Mouse (Mus musculus): ENCODE measurements at regions not wholly inside any gene's neighbourhood (a gene's known extent, or its start where the extent isn't known, plus 50 kb on each side); places are given as distances from the start of the nearest gene placed in this dataset.

DNA sequence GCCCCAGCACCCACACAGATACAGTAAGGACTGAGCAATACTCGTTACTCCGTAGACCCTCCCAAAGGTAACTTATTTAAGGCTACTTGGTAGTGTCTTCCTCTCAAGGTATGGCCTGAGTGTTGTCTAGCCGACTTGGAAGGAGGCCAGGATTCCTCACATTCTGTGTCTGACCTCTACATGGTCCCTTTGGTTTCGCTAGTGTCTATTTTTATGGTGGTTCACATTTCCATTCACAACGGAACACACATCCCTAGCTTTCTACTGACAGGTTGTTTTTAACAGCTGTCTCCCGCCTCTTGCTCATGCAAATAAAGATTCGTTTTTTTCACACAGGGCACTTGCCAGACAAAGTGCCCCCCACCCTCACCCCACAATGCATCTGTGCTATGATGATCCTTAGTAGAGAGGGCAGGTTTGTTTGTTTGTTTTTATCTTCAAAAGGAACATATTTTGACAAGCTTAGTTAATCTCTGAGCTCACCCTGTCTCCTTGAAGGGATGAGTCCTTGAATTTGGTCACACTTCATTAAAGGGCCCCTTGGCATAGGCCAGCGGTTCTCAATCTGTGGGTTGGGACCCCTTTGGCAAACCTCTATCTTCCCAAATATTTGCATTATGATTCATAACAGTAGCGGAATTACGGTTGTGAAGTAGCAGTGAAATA is 52.7 kb downstream of the Phlda1 start:
- no peaks in the 10 kb centered on the region for H3K36me3 ChIP-seq (ENCODE audit: control insufficient read depth, insufficient read depth)
- peak; percentile 37 for ATAC-seq (replicated peaks; ENCODE audit: extremely low read depth, insufficient read depth, low FRiP score)
- peak overlapping the region; percentile 38; the same call in 1 of the 2 replicates for H3K9ac ChIP-seq (ENCODE audit: low read length)
- peaks cover 22% of the 10 kb centered on the region for H3K4me1 ChIP-seq (ENCODE audit: control insufficient read depth, insufficient read depth, low read length)
- H3K4me2 ChIP-seq (ENCODE audit: low read depth, low read length), result peak overlapping the region; percentile 19
- H3K4me3 ChIP-seq (ENCODE audit: low read length), result no peak overlapping the region
- H3K27me3 ChIP-seq (ENCODE audit: control insufficient read depth, insufficient read depth, low read length), result no peaks in the 10 kb centered on the region
- H3K27ac ChIP-seq (ENCODE audit: low read length), result peak overlapping the region; percentile 73
- H3K9me3 ChIP-seq (replicated peaks; ENCODE audit: control insufficient read depth, low read length), result no peaks in the 10 kb centered on the region
- 22% methylated on average over 10 of the region's 10 CpGs for WGBS

DNA sequence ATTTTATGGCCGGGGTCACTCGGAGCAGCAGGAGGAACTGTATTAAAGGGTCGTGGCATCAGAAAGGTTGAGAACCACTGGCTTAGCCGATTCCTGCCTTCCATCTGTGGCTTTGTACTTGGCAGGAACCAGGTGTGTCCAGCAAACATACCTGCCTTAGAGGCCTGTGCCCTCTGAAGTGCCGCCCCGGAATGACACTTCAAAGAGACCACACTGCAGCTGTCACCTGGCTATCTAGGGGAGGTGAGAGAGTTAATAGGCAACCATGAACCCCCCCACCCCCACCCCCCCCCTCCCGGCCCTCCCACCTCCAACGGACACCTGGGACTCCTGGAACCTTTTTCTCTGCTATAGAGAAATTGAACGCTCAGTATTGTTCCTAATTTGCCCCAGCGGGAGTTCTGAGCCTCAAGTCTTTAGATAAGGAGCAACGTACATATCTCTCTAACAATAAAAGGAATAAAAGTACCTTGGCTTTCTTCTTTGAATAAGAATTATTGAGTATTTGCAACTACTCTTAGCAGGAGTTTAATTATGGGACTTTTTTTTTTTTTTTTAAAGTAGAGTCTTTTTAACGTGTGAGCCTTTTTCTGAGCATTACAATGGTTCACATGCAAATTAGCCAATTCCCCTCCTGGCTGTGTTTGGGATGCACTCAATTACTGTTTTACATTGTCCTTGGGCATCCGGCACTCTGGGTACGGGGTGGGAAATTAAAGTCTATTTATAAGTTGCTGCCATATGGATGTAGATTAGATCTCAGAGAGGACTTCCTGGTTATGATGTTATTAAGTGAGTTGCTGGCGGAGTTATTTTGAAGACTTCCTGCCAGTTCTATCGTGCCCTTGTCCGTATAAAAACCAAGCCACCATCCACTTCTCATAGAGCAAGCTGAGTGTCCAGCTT is 53.5 kb downstream of the Phlda1 start:
- WGBS, result 37% methylated on average over 17 of the region's 17 CpGs
- Histone ChIP-seq H3K27me3 (ENCODE audit: control insufficient read depth, insufficient read depth, low read length) (no peaks in the 10 kb centered on the region), H3K4me2 (ENCODE audit: low read depth, low read length) (peak overlapping the region; percentile 6), H3K27ac (ENCODE audit: low read length) (peak overlapping the region; percentile 73), H3K36me3 (ENCODE audit: control insufficient read depth, insufficient read depth) (no peaks in the 10 kb centered on the region), H3K9ac (ENCODE audit: low read length) (peak overlapping the region; percentile 38; the same call in 1 of the 2 replicates), H3K4me1 (ENCODE audit: control insufficient read depth, insufficient read depth, low read length) (peaks cover 22% of the 10 kb centered on the region), H3K4me3 (ENCODE audit: low read length) (no peak overlapping the region), H3K9me3 (replicated peaks; ENCODE audit: control insufficient read depth, low read length) (no peaks in the 10 kb centered on the region)
- peak; percentile 59 for ATAC-seq (replicated peaks; ENCODE audit: extremely low read depth, insufficient read depth, low FRiP score)

DNA sequence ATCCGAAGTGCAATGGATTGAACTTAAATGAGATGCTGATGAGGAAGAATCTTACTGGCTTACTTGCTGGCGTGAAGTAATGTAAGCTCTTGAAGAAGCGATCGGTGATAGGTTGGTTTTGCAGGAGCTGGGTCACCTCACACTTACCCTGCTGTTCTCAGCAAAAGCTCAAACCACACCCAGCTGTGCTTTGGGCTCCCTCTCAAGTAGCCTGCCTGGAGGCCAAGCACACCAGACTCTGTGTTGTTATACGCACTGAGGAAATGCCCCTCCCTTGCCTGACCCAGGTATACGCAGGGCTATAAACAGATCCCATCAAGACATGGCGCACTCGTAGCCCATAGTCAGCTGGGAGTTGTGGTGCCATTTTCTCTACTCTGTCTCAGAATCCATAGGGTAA is 56.5 kb downstream of the Phlda1 start:
- Histone ChIP-seq H3K4me3 (ENCODE audit: low read length) (no peak overlapping the region), H3K4me1 (ENCODE audit: control insufficient read depth, insufficient read depth, low read length) (peaks cover 34% of the 10 kb centered on the region), H3K4me2 (ENCODE audit: low read depth, low read length) (no peak overlapping the region), H3K27ac (ENCODE audit: low read length) (no peak overlapping the region), H3K9me3 (replicated peaks; ENCODE audit: control insufficient read depth, low read length) (peaks cover 3% of the 10 kb centered on the region; the same call in 1 of the 2 replicates), H3K36me3 (ENCODE audit: control insufficient read depth, insufficient read depth) (no peaks in the 10 kb centered on the region), H3K27me3 (ENCODE audit: control insufficient read depth, insufficient read depth, low read length) (no peaks in the 10 kb centered on the region), H3K9ac (ENCODE audit: low read length) (no peak overlapping the region)
- ATAC-seq (replicated peaks; ENCODE audit: extremely low read depth, insufficient read depth, low FRiP score), result 0 out of 2 replicates have a peak, but pooled peaks have one; percentile 16
- 79% methylated on average over 8 of the region's 8 CpGs for WGBS

DNA sequence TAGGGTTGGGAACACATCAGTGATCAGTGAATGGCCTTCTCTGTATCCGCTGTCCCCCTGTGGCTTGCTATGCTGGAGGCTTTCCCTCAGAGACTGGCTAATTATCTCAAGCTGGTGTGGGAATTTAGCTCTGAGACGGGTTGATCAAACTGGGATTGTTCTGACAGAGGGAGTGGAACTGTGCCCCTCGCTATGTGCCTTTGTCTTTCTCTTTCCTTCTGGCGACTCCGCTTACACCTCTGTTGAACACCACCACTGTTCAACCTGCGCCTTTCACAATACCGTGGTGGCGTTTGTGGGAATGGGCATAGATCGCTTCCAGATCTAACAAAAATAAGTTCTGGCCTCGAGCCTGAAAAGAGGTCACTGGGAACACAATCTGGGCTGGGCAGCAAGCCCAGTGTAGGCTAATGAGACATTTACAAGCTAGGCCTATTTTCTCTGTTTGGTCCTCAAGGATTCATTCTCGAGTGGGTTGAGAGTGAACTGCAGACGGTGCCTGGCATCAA is 60.8 kb downstream of the Phlda1 start:
- no peak; the same call in 1 of the 2 replicates for ATAC-seq (replicated peaks; ENCODE audit: extremely low read depth, insufficient read depth, low FRiP score)
- peak overlapping the region; percentile 2 for H3K27ac ChIP-seq (ENCODE audit: low read length)
- 48% methylated on average over 12 of the region's 12 CpGs for WGBS
- H3K27me3 ChIP-seq (ENCODE audit: control insufficient read depth, insufficient read depth, low read length), result no peaks in the 10 kb centered on the region
- H3K4me3 ChIP-seq (ENCODE audit: low read length), result no peak overlapping the region
- H3K9me3 ChIP-seq (replicated peaks; ENCODE audit: control insufficient read depth, low read length), result peaks cover 3% of the 10 kb centered on the region; the same call in 1 of the 2 replicates
- no peak overlapping the region for H3K4me2 ChIP-seq (ENCODE audit: low read depth, low read length)
- no peaks in the 10 kb centered on the region for H3K36me3 ChIP-seq (ENCODE audit: control insufficient read depth, insufficient read depth)
- H3K4me1 ChIP-seq (ENCODE audit: control insufficient read depth, insufficient read depth, low read length), result peaks cover 14% of the 10 kb centered on the region
- H3K9ac ChIP-seq (ENCODE audit: low read length), result no peak overlapping the region

DNA sequence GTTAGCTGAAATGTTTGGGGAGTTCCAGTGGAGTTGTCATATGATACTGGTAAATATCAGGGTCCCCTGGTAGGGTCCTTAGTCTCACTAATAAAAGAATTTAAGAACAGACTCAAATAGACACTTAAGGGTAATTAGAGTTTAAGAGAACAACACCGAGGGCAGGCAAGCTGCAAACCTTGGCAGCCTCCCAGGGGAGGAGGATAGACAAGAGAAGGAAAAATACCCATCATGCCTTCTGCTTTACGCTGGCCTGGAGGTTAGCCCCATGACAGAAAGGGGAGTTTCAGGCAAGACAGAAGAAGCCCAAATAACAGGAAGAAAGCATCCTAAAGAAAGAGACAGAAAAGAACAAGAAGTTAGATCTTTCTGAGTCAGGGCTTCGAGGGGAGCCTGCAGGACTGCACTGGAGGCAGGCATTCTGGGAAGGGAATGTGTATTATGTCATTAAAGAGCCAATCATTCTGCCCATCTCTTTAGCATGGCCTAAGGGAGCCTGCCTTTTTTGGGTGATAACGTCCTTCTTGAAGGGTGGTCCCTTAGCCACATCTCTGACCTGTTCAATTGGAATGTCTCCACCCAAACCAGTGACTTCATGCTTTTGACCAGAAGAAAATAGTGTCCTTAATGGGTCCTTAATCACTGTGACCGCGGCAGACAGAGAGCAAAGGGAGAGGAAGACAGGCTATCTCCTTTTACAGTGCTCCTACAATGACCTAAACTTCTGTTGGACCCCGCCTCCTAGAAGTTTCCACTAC is 64.6 kb downstream of the Phlda1 start:
- Histone ChIP-seq H3K9ac (ENCODE audit: low read length) (no peak overlapping the region), H3K4me1 (ENCODE audit: control insufficient read depth, insufficient read depth, low read length) (peaks cover 29% of the 10 kb centered on the region), H3K4me3 (ENCODE audit: low read length) (no peak overlapping the region), H3K4me2 (ENCODE audit: low read depth, low read length) (no peak overlapping the region), H3K27me3 (ENCODE audit: control insufficient read depth, insufficient read depth, low read length) (no peaks in the 10 kb centered on the region), H3K9me3 (replicated peaks; ENCODE audit: control insufficient read depth, low read length) (peaks cover 3% of the 10 kb centered on the region; the same call in 1 of the 2 replicates), H3K27ac (ENCODE audit: low read length) (no peak overlapping the region), H3K36me3 (ENCODE audit: control insufficient read depth, insufficient read depth) (no peaks in the 10 kb centered on the region)
- WGBS, result 41% methylated on average over 7 of the region's 7 CpGs
- no peak for ATAC-seq (replicated peaks; ENCODE audit: extremely low read depth, insufficient read depth, low FRiP score)

DNA sequence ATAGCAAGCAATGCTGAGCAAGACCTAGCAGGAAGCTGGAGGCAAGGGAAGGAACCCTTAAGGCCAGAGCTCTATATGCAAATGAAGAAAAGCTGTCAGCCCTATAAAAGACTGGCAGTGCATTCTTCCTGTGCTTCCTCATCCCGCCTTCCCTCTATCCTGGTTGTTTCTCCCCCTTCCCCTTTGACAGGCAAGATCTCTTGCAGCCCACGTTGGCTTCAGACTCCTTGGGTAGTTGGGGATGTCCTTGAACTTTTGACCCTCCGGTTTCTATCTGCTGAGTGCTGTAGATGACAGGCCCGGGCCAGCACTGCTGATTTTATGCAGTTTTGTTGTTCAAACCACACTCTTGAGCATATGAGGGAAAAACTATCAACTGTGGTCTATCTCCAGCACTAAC is 68.1 kb downstream of the Phlda1 start:
- H3K9ac ChIP-seq (ENCODE audit: low read length), result no peak overlapping the region
- no peaks in the 10 kb centered on the region for H3K9me3 ChIP-seq (replicated peaks; ENCODE audit: control insufficient read depth, low read length)
- no peak overlapping the region for H3K27ac ChIP-seq (ENCODE audit: low read length)
- 46% methylated on average over 4 of the region's 4 CpGs for WGBS
- H3K27me3 ChIP-seq (ENCODE audit: control insufficient read depth, insufficient read depth, low read length), result no peaks in the 10 kb centered on the region
- no peaks in the 10 kb centered on the region for H3K36me3 ChIP-seq (ENCODE audit: control insufficient read depth, insufficient read depth)
- peaks cover 31% of the 10 kb centered on the region for H3K4me1 ChIP-seq (ENCODE audit: control insufficient read depth, insufficient read depth, low read length)
- no peak for ATAC-seq (replicated peaks; ENCODE audit: extremely low read depth, insufficient read depth, low FRiP score)
- H3K4me2 ChIP-seq (ENCODE audit: low read depth, low read length), result no peak overlapping the region
- no peak overlapping the region for H3K4me3 ChIP-seq (ENCODE audit: low read length)

DNA sequence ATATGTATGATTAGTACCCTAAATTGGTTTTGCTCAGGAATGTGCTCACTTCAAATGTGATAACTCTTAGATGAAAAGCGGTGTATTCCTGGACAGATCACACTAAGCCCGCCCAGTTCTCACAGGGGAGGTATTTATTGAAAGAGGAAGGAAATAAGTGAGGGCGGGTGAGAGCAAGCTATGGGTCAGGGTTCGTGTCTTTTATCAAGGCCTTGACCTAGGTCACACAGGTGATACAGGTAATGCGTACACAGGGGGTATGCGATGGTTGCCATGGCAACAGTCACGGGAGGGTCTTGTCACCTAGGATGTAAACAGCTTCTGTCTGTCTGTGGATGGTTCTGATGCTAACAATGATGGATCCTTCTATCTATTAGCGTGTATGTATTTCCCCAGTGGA is 68.7 kb downstream of the Phlda1 start:
- no peaks in the 10 kb centered on the region for H3K27me3 ChIP-seq (ENCODE audit: control insufficient read depth, insufficient read depth, low read length)

DNA sequence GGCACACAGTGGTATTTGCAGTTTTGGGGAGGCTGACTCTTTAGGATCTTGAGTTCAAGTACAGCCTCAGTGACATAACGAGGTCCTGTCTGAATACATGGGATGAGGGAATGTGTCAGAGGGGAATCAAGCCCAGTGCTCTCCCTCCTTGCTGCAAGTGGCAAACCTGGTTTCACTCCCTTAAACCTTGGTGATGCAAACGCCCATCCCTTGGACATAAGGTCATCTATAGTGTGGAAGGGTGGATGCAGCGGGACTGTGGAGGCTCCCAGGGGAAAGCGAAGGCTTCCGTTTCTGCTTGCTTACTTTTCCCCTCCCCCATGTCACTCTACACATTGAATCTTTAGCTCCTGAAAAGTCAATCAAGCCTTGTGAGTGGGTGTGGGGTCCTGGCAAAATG is 69.2 kb downstream of the Phlda1 start:
- no peak overlapping the region for H3K9ac ChIP-seq (ENCODE audit: low read length)
- no peaks in the 10 kb centered on the region for H3K9me3 ChIP-seq (replicated peaks; ENCODE audit: control insufficient read depth, low read length)
- H3K4me2 ChIP-seq (ENCODE audit: low read depth, low read length), result no peak overlapping the region; the same call in 1 of the 2 replicates
- 52% methylated on average over 5 of the region's 5 CpGs for WGBS
- H3K27me3 ChIP-seq (ENCODE audit: control insufficient read depth, insufficient read depth, low read length), result no peaks in the 10 kb centered on the region
- peaks cover 38% of the 10 kb centered on the region for H3K4me1 ChIP-seq (ENCODE audit: control insufficient read depth, insufficient read depth, low read length)
- no peak for ATAC-seq (replicated peaks; ENCODE audit: extremely low read depth, insufficient read depth, low FRiP score)
- no peaks in the 10 kb centered on the region for H3K36me3 ChIP-seq (ENCODE audit: control insufficient read depth, insufficient read depth)
- peak overlapping the region; percentile 79; the same call in 1 of the 2 replicates for H3K27ac ChIP-seq (ENCODE audit: low read length)
- H3K4me3 ChIP-seq (ENCODE audit: low read length), result no peak overlapping the region

More for the DNA sequence above, 68.7 kb downstream of the Phlda1 start:
- Histone ChIP-seq H3K4me2 (ENCODE audit: low read depth, low read length) (no peak overlapping the region), H3K4me3 (ENCODE audit: low read length) (no peak overlapping the region), H3K9me3 (replicated peaks; ENCODE audit: control insufficient read depth, low read length) (no peaks in the 10 kb centered on the region), H3K4me1 (ENCODE audit: control insufficient read depth, insufficient read depth, low read length) (peaks cover 37% of the 10 kb centered on the region), H3K36me3 (ENCODE audit: control insufficient read depth, insufficient read depth) (no peaks in the 10 kb centered on the region), H3K9ac (ENCODE audit: low read length) (no peak overlapping the region), H3K27ac (ENCODE audit: low read length) (no peak overlapping the region)
- ATAC-seq (replicated peaks; ENCODE audit: extremely low read depth, insufficient read depth, low FRiP score), result no peak
- WGBS, result 74% methylated on average over 8 of the region's 8 CpGs

All from heart, embryonic 16.5 days (tissue).